Mouse (Mus musculus) CH12.LX (cell line): ENCODE results near the gene Sphkap. TPM values are rescaled to one million over a fixed set of nuclear protein-coding genes. Genes with fewer than 3 reads are reported as not detected.

Experiments
- DNase-seq: peaks from one replicate; pipeline ENCODE4 v3.0.0-alpha.2; 2013; ENCODE audit errors: extremely low read depth
- H3K27ac ChIP-seq: 2 replicates; pipeline ENCODE4 v1.5.1; 2012; ENCODE audit warnings: low read depth, mild to moderate bottlenecking, control low read depth, moderate library complexity; ENCODE audit not compliant: insufficient read depth
- H3K27me3 ChIP-seq: replicated peaks from 2 replicates; pipeline ENCODE3; 2012; ENCODE audit warnings: inconsistent platforms
- H3K36me3 ChIP-seq, 2 experiments: replicated peaks in 1 of 2; 2 replicates each; pipeline versions ENCODE3 to v1.6.1; 2012; ENCODE audit warnings: inconsistent platforms in 1 of 2, low read length in 1 of 2, mild to moderate bottlenecking in 1 of 2, mixed read lengths in 1 of 2, moderate library complexity in 1 of 2; ENCODE audit not compliant: control insufficient read depth in 1 of 2, insufficient read depth in 1 of 2
- H3K4me1 ChIP-seq, 2 experiments: 2 replicates each; pipeline ENCODE4 v1.6.1; 2012; ENCODE audit warnings: inconsistent platforms in 1 of 2, moderate library complexity in 1 of 2; ENCODE audit not compliant: insufficient read depth in 2 of 2, control insufficient read depth in 1 of 2
- H3K4me2 ChIP-seq: 2 replicates; pipeline ENCODE4 v1.6.1; 2012; ENCODE audit warnings: low read depth, mild to moderate bottlenecking, control low read depth; ENCODE audit not compliant: poor library complexity, insufficient read depth, severe bottlenecking
- H3K4me3 ChIP-seq, 3 experiments: fragments of 150-350 bp in 1 of 3; sonication (generic) in 1 of 3; replicated peaks in 1 of 3; 2 replicates each; pipeline versions ENCODE3 to v1.5.1; 2011 to 2012; ENCODE audit warnings: low read depth in 2 of 3, low read length in 2 of 3, mild to moderate bottlenecking in 2 of 3, moderate library complexity in 2 of 3, control low read depth in 1 of 3, improper control_type of control experiment in 1 of 3, inconsistent platforms in 1 of 3, mixed read lengths in 1 of 3; ENCODE audit not compliant: poor library complexity in 1 of 3
- H3K79me2 ChIP-seq: replicated peaks from 2 replicates; pipeline ENCODE4 v1.6.1; 2012; ENCODE audit warnings: mild to moderate bottlenecking, moderate library complexity; ENCODE audit not compliant: control insufficient read depth, poor library complexity, insufficient read depth, severe bottlenecking; ENCODE audit errors: extremely low read depth
- H3K9ac ChIP-seq: 2 replicates; pipeline ENCODE4 v1.6.1; 2012; ENCODE audit warnings: low read depth, mild to moderate bottlenecking, control low read depth, moderate library complexity; ENCODE audit not compliant: insufficient read depth
- H3K9me3 ChIP-seq: replicated peaks from 2 replicates; pipeline ENCODE3; 2012; ENCODE audit warnings: low read length, inconsistent platforms, mixed read lengths
- BHLHE40 ChIP-seq: IDR thresholded peaks from 2 replicates; pipeline ENCODE4 v1.6.1; 2011; ENCODE audit warnings: mild to moderate bottlenecking, low read depth, low read length, improper control_type of control experiment
- CHD2 ChIP-seq: IDR thresholded peaks from 2 replicates; pipeline ENCODE4 v1.6.1; 2011; ENCODE audit warnings: low read length, improper control_type of control experiment
- ELF1 ChIP-seq: IDR thresholded peaks from 2 replicates; pipeline ENCODE4 v1.6.1; 2014; ENCODE audit warnings: low read depth, mild to moderate bottlenecking, inconsistent platforms, low read length, improper control_type of control experiment
- GABPA ChIP-seq: IDR thresholded peaks from 2 replicates; pipeline ENCODE4 v1.6.1; 2012; ENCODE audit warnings: low read depth, low read length, improper control_type of control experiment, inconsistent platforms; ENCODE audit not compliant: insufficient replicate concordance
- HCFC1 ChIP-seq: IDR thresholded peaks from 2 replicates; pipeline ENCODE4 v1.6.1; 2012; ENCODE audit warnings: low read depth, mild to moderate bottlenecking, inconsistent platforms, low read length, improper control_type of control experiment
- JUN ChIP-seq: IDR thresholded peaks from 2 replicates; pipeline ENCODE4 v1.6.1; 2011; ENCODE audit warnings: low read depth, mild to moderate bottlenecking, low read length, improper control_type of control experiment, moderate library complexity; ENCODE audit not compliant: insufficient read depth
- JUND ChIP-seq: conservative IDR thresholded peaks from 2 replicates; pipeline ENCODE4 v1.6.1; 2011; ENCODE audit warnings: low read depth, low read length, improper control_type of control experiment
- KAT2A ChIP-seq: IDR thresholded peaks from 2 replicates; pipeline ENCODE4 v1.6.1; 2012; ENCODE audit warnings: low read length, improper control_type of control experiment, inconsistent platforms; ENCODE audit not compliant: insufficient replicate concordance
- MAFK ChIP-seq: IDR thresholded peaks from 2 replicates; pipeline ENCODE4 v1.6.1; 2011; ENCODE audit warnings: low read length, improper control_type of control experiment; ENCODE audit not compliant: insufficient replicate concordance
- MAX ChIP-seq: IDR thresholded peaks from 2 replicates; pipeline ENCODE4 v1.6.1; 2011; ENCODE audit warnings: low read length, improper control_type of control experiment
- MEF2A ChIP-seq: IDR thresholded peaks from 2 replicates; pipeline ENCODE4 v1.6.1; 2014; ENCODE audit warnings: low read depth, mild to moderate bottlenecking, inconsistent platforms, low read length, improper control_type of control experiment, borderline replicate concordance
- RCOR1 ChIP-seq: conservative IDR thresholded peaks from 2 replicates; pipeline ENCODE4 v1.6.1; 2012; ENCODE audit warnings: low read depth, mild to moderate bottlenecking, inconsistent platforms, low read length, improper control_type of control experiment
- TCF12 ChIP-seq: IDR thresholded peaks from 2 replicates; pipeline ENCODE4 v1.6.1; 2014; ENCODE audit warnings: low read depth, mild to moderate bottlenecking, inconsistent platforms, low read length, improper control_type of control experiment
- ZKSCAN1 ChIP-seq: IDR thresholded peaks from 2 replicates; pipeline ENCODE4 v1.6.1; 2012; ENCODE audit warnings: low read depth, inconsistent platforms, low read length, improper control_type of control experiment, borderline replicate concordance
- dilution Hi-C: fragments of 300-500 bp; cut with MboI; formaldehyde crosslinking; loops from 2 replicates; pipeline ENCODE4 v1.14.3; 2020; ENCODE audit warnings: low sequenced_read_pairs; ENCODE audit not compliant: extremely low pct_unique_long_range_greater_than_20kb, extremely low pct_ligation_motif_present
- in situ Hi-C: fragments of 300-500 bp; cut with MboI; formaldehyde crosslinking; loops from 3 replicates; pipeline ENCODE4 v1.14.3; 2019; ENCODE audit warnings: low sequenced_read_pairs, low pct_ligation_motif_present, low pct_unique_long_range_greater_than_20kb, mixed read lengths
- polyA plus RNA-seq: library from polyadenylated mRNA; unstranded; fragments of >175 nt; gene quantifications from 2 replicates; pipeline ENCODE4 v1.2.1, GENCODE M21; 2012; ENCODE audit warnings: low read depth; ENCODE audit not compliant: insufficient read length
- total RNA-seq, 2 experiments: library from RNA; depleted of rRNA; stranded (reverse); fragments of 300-350 nt in 1 of 2; fragments of >200 nt in 1 of 2; gene quantifications; 2 replicates each; pipeline ENCODE4 v1.2.3; 2012 to 2014

Sphkap gene
- total RNA-seq (2012; rRNA removed) (not detected in 2 replicates), total RNA-seq (2014; rRNA removed) (not detected in 2 replicates), polyA plus RNA-seq (not detected in 2 replicates)

DNA sequence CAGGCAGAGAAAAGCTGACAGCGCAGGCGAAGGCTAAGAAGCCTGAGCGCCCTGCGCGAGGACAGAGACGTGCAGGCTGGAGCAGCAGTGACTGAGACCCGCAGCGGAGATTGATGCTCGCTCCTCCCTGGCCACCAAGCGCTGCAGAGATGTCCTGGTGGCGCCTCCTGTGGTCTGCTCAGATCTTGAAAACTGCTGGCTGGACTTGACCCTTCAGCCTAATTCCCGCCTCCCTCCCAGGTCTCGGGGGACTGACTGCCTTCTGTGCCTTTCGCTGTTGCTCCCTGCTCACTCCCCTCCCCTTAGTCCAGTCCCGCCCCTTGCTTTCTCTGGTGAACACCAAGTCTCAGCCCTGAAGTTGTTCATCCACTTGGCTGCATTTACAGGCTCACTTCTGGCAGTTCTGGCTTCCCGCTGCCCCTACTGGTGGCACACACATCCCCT, at the start of gene Sphkap:
Gene Sphkap, minus strand, starts transcription at position 180 of the 444 bp plus-strand sequence.
- no peak within 1 kb of the TSS for H3K27ac ChIP-seq
- H3K79me2 ChIP-seq: no peaks in the 10 kb centered on the region
- in situ Hi-C loops: no loop called here
- H3K4me3 ChIP-seq: no peak within 1 kb of the TSS
- TF ChIP-seq MAFK: no peak
- no peak for TF ChIP-seq ZKSCAN1
- TF ChIP-seq BHLHE40: no peak
- TF ChIP-seq HCFC1: no peak
- TF ChIP-seq ELF1: no peak
- no peak for TF ChIP-seq MEF2A
- TF ChIP-seq MAX: no peak
- no peak within 1 kb of the TSS for H3K9ac ChIP-seq
- no peak within 1 kb of the TSS for H3K4me2 ChIP-seq
- no peaks in the 10 kb centered on the region for H3K9me3 ChIP-seq
- no peaks in the 10 kb centered on the region for H3K36me3 ChIP-seq
- dilution Hi-C loops: no loop called here
- no peaks in the 10 kb centered on the region for H3K27me3 ChIP-seq
- no peaks in the 10 kb centered on the region for H3K4me1 ChIP-seq
- DNase-seq: no peak

DNA sequence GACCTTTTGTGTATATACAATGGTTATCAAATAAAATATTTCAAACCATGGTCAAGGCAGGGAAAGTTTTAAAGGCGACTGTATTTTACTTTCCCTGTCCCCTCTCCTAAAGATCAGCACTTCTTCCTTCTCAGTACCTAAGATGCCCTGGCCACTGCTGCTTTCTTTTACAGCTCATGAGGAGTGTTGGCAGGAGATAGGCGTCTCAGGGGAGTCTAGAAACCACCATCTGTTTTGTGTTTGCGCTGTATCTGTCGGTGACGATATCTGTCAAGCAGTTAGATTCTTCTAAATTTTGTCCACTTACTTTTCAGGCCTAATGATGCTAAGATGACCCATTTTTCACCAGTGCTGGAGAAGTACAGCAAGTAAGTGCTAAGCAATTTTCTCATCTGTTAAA, 43.3 kb upstream of the Sphkap start:
- Histone ChIP-seq H3K4me2 (no peak overlapping the region), H3K27ac (no peak overlapping the region), H3K9me3 (no peaks in the 10 kb centered on the region), H3K36me3 (no peaks in the 10 kb centered on the region), H3K9ac (no peak overlapping the region), H3K27me3 (no peaks in the 10 kb centered on the region), H3K4me1 (peaks cover 0 to 8% of the 10 kb centered on the region in 2 experiments; a peak in 1 of 4 replicates), H3K79me2 (no peaks in the 10 kb centered on the region), H3K4me3 (no peak overlapping the region)
- peak; percentile 9 for DNase-seq
- TF ChIP-seq JUN: no peak
- no peak for TF ChIP-seq JUND
- no peak for TF ChIP-seq CHD2
- no peak for TF ChIP-seq RCOR1
- TF ChIP-seq TCF12: no peak
- dilution Hi-C loops: no loop called here
- in situ Hi-C loops: no loop called here

DNA sequence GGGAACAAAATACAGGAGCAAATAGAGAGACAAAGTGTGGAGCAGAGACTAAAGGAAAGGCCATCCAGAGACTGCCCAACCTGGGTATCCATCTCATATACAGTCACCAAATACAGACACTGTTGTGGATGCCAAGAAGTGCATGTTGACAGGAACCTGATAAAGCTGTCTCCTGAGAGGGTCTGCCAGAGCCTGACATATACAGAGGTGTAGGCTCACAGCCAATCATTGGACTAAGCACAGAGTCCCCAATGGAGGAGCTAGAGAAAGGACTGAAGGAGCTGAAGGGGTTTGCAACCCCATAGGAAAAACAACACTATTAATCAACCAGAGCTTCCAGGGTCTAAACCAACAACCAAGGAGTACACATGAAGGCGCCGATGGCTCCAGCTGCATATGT, 32.4 kb upstream of the Sphkap start:
- dilution Hi-C loops: no loop called here
- Histone ChIP-seq H3K4me2 (no peak overlapping the region), H3K27ac (no peak overlapping the region), H3K36me3 (no peaks in the 10 kb centered on the region), H3K4me1 (no peaks in the 10 kb centered on the region), H3K9me3 (no peaks in the 10 kb centered on the region), H3K79me2 (no peaks in the 10 kb centered on the region), H3K9ac (no peak overlapping the region), H3K4me3 (no peak overlapping the region), H3K27me3 (no peaks in the 10 kb centered on the region)
- in situ Hi-C loops: no loop called here
- no peak for DNase-seq
- TF ChIP-seq KAT2A (no peak), GABPA (no peak), JUN (no peak)
